Mouse (Mus musculus): ENCODE data around the gene Cuedc1. TPM values are rescaled to one million over a fixed set of nuclear protein-coding genes. Genes with fewer than 3 reads are reported as not detected.

Cuedc1 gene
- polyA plus RNA-seq, 1 experiment from 2014 or later: 17.0 TPM

GRCm38 (mm10) chr11:88235221-88236203 lies 137.7 kb downstream of the Cuedc1 start:
- H3K9ac ChIP-seq (ENCODE audit: low read length): peak overlapping the region; percentile 42; the same call in 1 of the 2 replicates
- ATAC-seq (ENCODE audit: low FRiP score) (peak; percentile 66), DNase-seq (ENCODE audit: low spot score, missing footprints) (peak; percentile 95)
- no peaks in the 10 kb centered on the region for H3K9me3 ChIP-seq (ENCODE audit: control insufficient read depth, low read length)
- H3K27me3 ChIP-seq (ENCODE audit: control insufficient read depth, insufficient read depth, low read length): no peaks in the 10 kb centered on the region
- peak overlapping the region; percentile 80 for H3K27ac ChIP-seq (ENCODE audit: low read depth, low read length)
- H3K4me1 ChIP-seq (ENCODE audit: control insufficient read depth, insufficient read depth, low read length): peaks cover 52% of the 10 kb centered on the region
- WGBS: 5% methylated on average over 23 of the region's 23 CpGs
- H3K4me2 ChIP-seq: peak overlapping the region; percentile 36
- H3K4me3 ChIP-seq (ENCODE audit: low read depth, low read length): no peak overlapping the region
- H3K36me3 ChIP-seq (ENCODE audit: control insufficient read depth, insufficient read depth, low read length): no peaks in the 10 kb centered on the region

- 0 out of 2 replicates have a peak overlapping the region, but pooled peaks have one; percentile 29 for H3K4me2 ChIP-seq
- DNase-seq (ENCODE audit: low spot score, missing footprints) (peak; percentile 89), ATAC-seq (ENCODE audit: low FRiP score) (no peak; the same call in none of the 2 replicates)
- WGBS: 48% methylated on average over 10 of the region's 10 CpGs
- peak overlapping the region; percentile 38 for H3K9ac ChIP-seq (ENCODE audit: low read length)
- no peaks in the 10 kb centered on the region for H3K36me3 ChIP-seq (ENCODE audit: control insufficient read depth, insufficient read depth, low read length)
- no peaks in the 10 kb centered on the region for H3K27me3 ChIP-seq (ENCODE audit: control insufficient read depth, insufficient read depth, low read length)
- H3K27ac ChIP-seq (ENCODE audit: low read depth, low read length): peak overlapping the region; percentile 95
- peaks cover 58% of the 10 kb centered on the region for H3K4me1 ChIP-seq (ENCODE audit: control insufficient read depth, insufficient read depth, low read length)
- no peak overlapping the region for H3K4me3 ChIP-seq (ENCODE audit: low read depth, low read length)
- peaks cover 3% of the 10 kb centered on the region; the same call in 1 of the 2 replicates for H3K9me3 ChIP-seq (ENCODE audit: control insufficient read depth, low read length)
Observed at GRCm38 (mm10) chr11:88240275-88240674, 142.4 kb downstream of the Cuedc1 start.

GRCm38 (mm10) chr11:88240736-88241353 lies 143.0 kb downstream of the Cuedc1 start:
- DNase-seq (ENCODE audit: low spot score, missing footprints): peak; percentile 96
- peak; percentile 92 for ATAC-seq (ENCODE audit: low FRiP score)
- Histone ChIP-seq H3K9ac (ENCODE audit: low read length) (peak overlapping the region; percentile 38), H3K4me2 (peak overlapping the region; percentile 29), H3K36me3 (ENCODE audit: control insufficient read depth, insufficient read depth, low read length) (no peaks in the 10 kb centered on the region), H3K27me3 (ENCODE audit: control insufficient read depth, insufficient read depth, low read length) (no peaks in the 10 kb centered on the region), H3K27ac (ENCODE audit: low read depth, low read length) (peak overlapping the region; percentile 95), H3K4me1 (ENCODE audit: control insufficient read depth, insufficient read depth, low read length) (peaks cover 53% of the 10 kb centered on the region), H3K9me3 (ENCODE audit: control insufficient read depth, low read length) (peaks cover 3% of the 10 kb centered on the region; the same call in 1 of the 2 replicates), H3K4me3 (ENCODE audit: low read depth, low read length) (no peak overlapping the region)
- WGBS: under 1% methylated on average over 10 of the region's 10 CpGs

- Histone ChIP-seq H3K4me1 (ENCODE audit: control insufficient read depth, insufficient read depth, low read length) (peaks cover 44% of the 10 kb centered on the region), H3K27ac (ENCODE audit: low read depth, low read length) (peak overlapping the region; percentile 95), H3K9ac (ENCODE audit: low read length) (peak overlapping the region; percentile 18), H3K4me3 (ENCODE audit: low read depth, low read length) (no peak overlapping the region), H3K27me3 (ENCODE audit: control insufficient read depth, insufficient read depth, low read length) (no peaks in the 10 kb centered on the region), H3K9me3 (ENCODE audit: control insufficient read depth, low read length) (peaks cover 3% of the 10 kb centered on the region; the same call in 1 of the 2 replicates), H3K36me3 (ENCODE audit: control insufficient read depth, insufficient read depth, low read length) (no peaks in the 10 kb centered on the region), H3K4me2 (no peak overlapping the region)
- WGBS: 24% methylated on average over 12 of the region's 12 CpGs
- ATAC-seq (ENCODE audit: low FRiP score) (peak; percentile 24; the same call in 1 of the 2 replicates), DNase-seq (ENCODE audit: low spot score, missing footprints) (peak; percentile 92)
Observed at GRCm38 (mm10) chr11:88241468-88242301, 143.8 kb downstream of the Cuedc1 start.

Other genes with a start within 250 kb of the Cuedc1 start
- gene Mks1, start 244.8 kb upstream of the Cuedc1 start, polyA plus RNA-seq (2014; fragmentation: Nextera tagmentation; extraction: Ambion mirVana): 11.0 and 12.1 TPM in 2 replicates
- gene Epx, start 222.5 kb upstream of the Cuedc1 start, polyA plus RNA-seq (2014; fragmentation: Nextera tagmentation; extraction: Ambion mirVana): not detected in 2 replicates
- not detected in 2 replicates for gene Olfr462, start 205.8 kb upstream of the Cuedc1 start, polyA plus RNA-seq (2014; fragmentation: Nextera tagmentation; extraction: Ambion mirVana)
- gene Olfr463, start 200.7 kb upstream of the Cuedc1 start, polyA plus RNA-seq (2014; fragmentation: Nextera tagmentation; extraction: Ambion mirVana): not detected in 2 replicates
- gene Olfr464, start 177.1 kb upstream of the Cuedc1 start, polyA plus RNA-seq (2014; fragmentation: Nextera tagmentation; extraction: Ambion mirVana): not detected in 2 replicates
- gene Dynll2, start 110.5 kb upstream of the Cuedc1 start, polyA plus RNA-seq (2014; fragmentation: Nextera tagmentation; extraction: Ambion mirVana): 20.5 and 22.6 TPM in 2 replicates
- gene Srsf1, start 50.7 kb upstream of the Cuedc1 start, polyA plus RNA-seq (2014; fragmentation: Nextera tagmentation; extraction: Ambion mirVana): 533 and 541 TPM in 2 replicates
- 82.5 and 83.6 TPM in 2 replicates for gene Vezf1, start 29.8 kb upstream of the Cuedc1 start, polyA plus RNA-seq (2014; fragmentation: Nextera tagmentation; extraction: Ambion mirVana)
- gene Mrps23, start 106.3 kb downstream of the Cuedc1 start, polyA plus RNA-seq (2014; fragmentation: Nextera tagmentation; extraction: Ambion mirVana): 88.8 TPM in 2 replicates
- gene Ccdc182, start 196.0 kb downstream of the Cuedc1 start, polyA plus RNA-seq (2014; fragmentation: Nextera tagmentation; extraction: Ambion mirVana): 9.1 and 9.5 TPM in 2 replicates

Measured in midbrain, embryonic 11.5 days (tissue).